Mouse (Mus musculus) lung, postnatal 0 days (tissue): ENCODE results near the gene Fmnl3. TPM values are rescaled to one million over a fixed set of nuclear protein-coding genes. Genes with fewer than 3 reads are reported as not detected.
"Not testable (repeated sequence)": the region's sequence is repeated elsewhere in the genome, so short reads cannot be mapped to it uniquely, and the experiment has no call there.

Experiments used
- ATAC-seq: fragments of 200-750 bp; cut with Nextera tagmentation; 2 replicates; pipeline ENCODE4 v1.8.0; 2017; ENCODE audit warnings: moderate library complexity
- DNase-seq: peaks from one replicate; pipeline ENCODE4 v3.0.0-alpha.2; 2016; ENCODE audit warnings: low spot score
- H3K27ac ChIP-seq: fragments of 300-500 bp; sonication (generic); 2 replicates; pipeline ENCODE4 v1.5.1; 2014; ENCODE audit warnings: antibody characterized with exemption, mild to moderate bottlenecking, low read length, mixed read lengths
- H3K27me3 ChIP-seq: fragments of 300-500 bp; sonication (generic); replicated peaks from 2 replicates; pipeline ENCODE4 v1.6.1; 2014; ENCODE audit warnings: low read length, mixed read lengths; ENCODE audit not compliant: insufficient read depth
- H3K36me3 ChIP-seq: fragments of 300-500 bp; sonication (generic); 2 replicates; pipeline ENCODE4 v1.6.1; 2014; ENCODE audit warnings: low read length, mixed read lengths; ENCODE audit not compliant: insufficient read depth
- H3K4me1 ChIP-seq: fragments of 300-500 bp; sonication (generic); 2 replicates; pipeline ENCODE4 v1.6.1; 2014; ENCODE audit warnings: antibody characterized with exemption, low read depth, low read length, mixed read lengths; ENCODE audit not compliant: insufficient read depth
- H3K4me2 ChIP-seq: fragments of 300-500 bp; sonication (generic); replicated peaks from 2 replicates; pipeline ENCODE4 v1.6.1; 2014; ENCODE audit warnings: low read depth, mild to moderate bottlenecking, low read length, moderate library complexity, mixed read lengths
- H3K4me3 ChIP-seq: fragments of 300-500 bp; sonication (generic); 2 replicates; pipeline ENCODE4 v1.5.1; 2014; ENCODE audit warnings: low read depth, low read length
- H3K9ac ChIP-seq: fragments of 300-500 bp; sonication (generic); replicated peaks from 2 replicates; pipeline ENCODE4 v1.6.1; 2014; ENCODE audit warnings: low read depth, mild to moderate bottlenecking
- H3K9me3 ChIP-seq: fragments of 300-500 bp; sonication (generic); 2 replicates; pipeline ENCODE4 v1.6.1; 2016; ENCODE audit warnings: low read length, mixed read lengths
- CTCF ChIP-seq: IDR thresholded peaks from 2 replicates; pipeline ENCODE4 v1.5.1; 2016; ENCODE audit warnings: antibody characterized with exemption, mild to moderate bottlenecking
- EP300 ChIP-seq: IDR thresholded peaks from 2 replicates; pipeline ENCODE4 v1.6.1; 2016; ENCODE audit warnings: antibody characterized with exemption, mild to moderate bottlenecking, control low read depth
- WGBS: fragments of 180-500 bp; shearing (Covaris S2); extraction: QIAGEN DNeasy Blood & Tissue Kit; methylation state at CpG from one replicate; pipeline ENCODE4 v1.1.7; 2014; 5-methylcytosine and 5-hydroxymethylcytosine counted together
- polyA plus RNA-seq: library from polyadenylated mRNA; unstranded; fragments of >200 nt; fragmentation: Nextera tagmentation; extraction: Ambion mirVana; gene quantifications from 2 replicates; pipeline ENCODE4 v1.2.1, GENCODE M21; 2015

The Fmnl3 gene
- polyA plus RNA-seq, 1 experiment from 2014 or later, result 25.8 TPM

DNA sequence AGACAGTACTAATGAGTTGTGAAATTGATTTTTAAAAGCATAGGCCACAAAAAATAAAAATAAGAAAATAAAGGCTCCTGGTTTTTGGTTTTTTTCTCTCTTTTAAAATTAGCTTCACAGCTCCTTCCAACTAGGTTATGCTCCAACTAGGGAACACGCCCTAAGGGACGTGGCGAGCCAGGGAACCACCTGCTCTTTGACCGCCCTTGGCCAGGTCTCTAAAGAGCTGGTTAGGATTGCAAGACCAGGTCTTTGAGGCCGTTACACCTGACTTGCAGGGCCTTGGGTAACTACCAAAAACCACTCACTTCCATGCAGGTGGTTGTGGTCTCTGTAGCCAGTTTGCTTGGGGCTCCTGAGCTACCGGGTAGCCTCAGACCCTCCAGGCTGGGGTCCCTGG, 21.7 kb upstream of the Fmnl3 start:
- Histone ChIP-seq H3K9ac (no peak overlapping the region), H3K4me2 (peak overlapping the region; percentile 54), H3K9me3 (no peaks in the 10 kb centered on the region), H3K27ac (peak overlapping the region; percentile 60; the same call in 1 of the 2 replicates), H3K27me3 (no peaks in the 10 kb centered on the region), H3K36me3 (no peaks in the 10 kb centered on the region), H3K4me3 (peak overlapping the region; percentile 36; the same call in 1 of the 2 replicates), H3K4me1 (peaks cover 10% of the 10 kb centered on the region; the same call in 1 of the 2 replicates)
- TF ChIP-seq CTCF (no peak), EP300 (no peak)
- DNase-seq (no peak), ATAC-seq (no peak)
- 88% methylated on average over 6 of the region's 6 CpGs for WGBS

DNA sequence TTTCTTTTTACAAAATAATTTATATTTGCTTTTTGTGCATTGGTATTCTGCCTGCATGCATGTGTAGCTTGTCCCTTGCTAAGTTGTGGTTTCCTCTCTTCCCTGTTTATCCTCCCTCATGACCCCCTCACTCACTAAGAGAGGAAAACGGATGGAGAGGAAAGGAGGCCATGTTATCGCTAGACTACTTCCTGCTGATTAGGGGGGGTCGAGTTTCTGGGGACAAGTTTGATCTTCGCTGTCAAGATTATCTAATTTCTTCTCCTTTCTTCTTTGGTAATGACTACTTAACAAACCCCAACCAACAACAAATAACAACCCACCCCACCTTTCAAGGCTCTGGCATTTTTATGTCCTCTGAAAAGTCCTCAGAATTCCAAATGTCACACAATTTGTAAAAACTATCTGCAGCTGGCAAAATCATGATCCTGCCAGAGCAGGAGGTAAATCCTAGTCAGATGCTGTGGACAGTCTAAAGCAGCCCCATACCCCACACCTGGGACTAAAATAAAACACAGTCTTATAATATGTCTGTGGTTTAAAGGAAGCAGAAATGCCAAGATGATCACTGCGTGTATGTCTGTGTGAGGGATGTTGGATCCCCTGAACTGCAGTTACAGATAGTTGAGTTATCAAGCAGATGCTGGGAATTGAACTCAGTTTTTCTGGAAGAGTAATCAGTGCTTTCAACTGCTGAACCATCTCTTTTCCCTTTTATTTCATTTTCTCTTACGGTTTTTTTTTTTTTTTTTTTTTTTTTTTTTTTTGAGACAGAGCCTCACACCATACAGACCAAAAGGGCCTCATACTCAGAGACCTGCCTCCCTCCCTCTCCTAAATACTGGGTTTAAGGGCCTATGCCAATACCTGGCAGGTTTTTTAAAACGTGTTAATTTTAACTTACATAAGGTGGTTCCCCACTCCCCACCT, 20.5 kb upstream of the Fmnl3 start:
- H3K9ac ChIP-seq, result no peak overlapping the region
- DNase-seq, result no peak

DNA sequence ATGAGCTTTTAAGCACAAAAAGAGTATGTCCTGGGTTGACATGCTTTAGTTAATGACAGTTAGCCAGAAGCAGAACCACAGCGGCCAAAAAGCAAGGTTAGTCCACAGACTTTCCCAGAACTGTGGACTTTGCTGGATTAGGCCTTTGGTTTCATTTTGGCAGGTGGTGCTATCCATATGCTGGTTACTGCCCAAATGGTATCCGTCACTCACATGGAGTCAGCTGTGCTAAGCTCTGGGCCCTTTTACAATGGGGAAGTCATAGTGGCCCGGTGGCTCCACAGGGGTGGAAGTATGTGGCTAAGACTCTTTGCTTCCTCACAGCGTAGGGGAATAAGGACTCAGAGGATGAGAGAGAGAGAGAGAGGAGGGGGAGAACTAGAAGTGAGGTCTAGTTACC, 17.7 kb upstream of the Fmnl3 start:
- TF ChIP-seq EP300, result no peak
- no peak for TF ChIP-seq CTCF
- Histone ChIP-seq H3K4me2 (no peak overlapping the region), H3K4me3 (no peak overlapping the region), H3K9me3 (no peaks in the 10 kb centered on the region), H3K9ac (no peak overlapping the region), H3K4me1 (no peaks in the 10 kb centered on the region), H3K27ac (no peak overlapping the region), H3K36me3 (no peaks in the 10 kb centered on the region), H3K27me3 (no peaks in the 10 kb centered on the region)
- peak; percentile 43 for DNase-seq
- 67% methylated on average over 4 of the region's 4 CpGs for WGBS
- no peak for ATAC-seq

More for the DNA sequence above, 20.5 kb upstream of the Fmnl3 start:
- no peaks in the 10 kb centered on the region for H3K36me3 ChIP-seq
- TF ChIP-seq CTCF, result no peak
- TF ChIP-seq EP300, result no peak
- H3K4me1 ChIP-seq, result peaks cover 3% of the 10 kb centered on the region; the same call in 1 of the 2 replicates
- H3K27me3 ChIP-seq, result no peaks in the 10 kb centered on the region
- H3K27ac ChIP-seq, result no peak overlapping the region
- no peak overlapping the region for H3K4me2 ChIP-seq
- H3K4me3 ChIP-seq, result no peak overlapping the region
- no peak for ATAC-seq
- 51% methylated on average over 7 of the region's 7 CpGs for WGBS
- H3K9me3 ChIP-seq, result no peaks in the 10 kb centered on the region

DNA sequence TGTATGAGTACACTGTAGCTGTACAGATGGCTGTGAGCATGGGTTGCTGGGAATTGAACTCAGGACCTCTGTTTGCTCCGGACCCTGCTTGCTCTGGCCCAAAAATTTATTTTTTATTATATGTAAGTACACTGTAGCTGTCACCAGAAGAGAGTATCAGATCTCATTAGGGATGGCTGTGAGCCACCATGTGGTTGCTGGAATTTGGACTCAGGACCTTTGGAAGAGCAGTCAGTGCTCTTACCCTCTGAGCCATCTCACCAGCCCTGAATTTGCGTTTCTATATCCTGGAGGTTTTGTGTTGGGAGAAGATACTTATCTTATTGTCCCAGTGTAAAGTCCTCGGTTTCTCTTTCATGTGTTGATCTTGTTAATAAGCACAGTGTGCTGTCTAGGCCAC, 16.5 kb upstream of the Fmnl3 start:
- Histone ChIP-seq H3K27ac (no peak overlapping the region), H3K36me3 (no peaks in the 10 kb centered on the region), H3K9ac (no peak overlapping the region), H3K4me2 (no peak overlapping the region), H3K4me3 (no peak overlapping the region), H3K27me3 (no peaks in the 10 kb centered on the region), H3K9me3 (no peaks in the 10 kb centered on the region), H3K4me1 (no peaks in the 10 kb centered on the region)
- DNase-seq, result no peak
- 65% methylated on average over 3 of the region's 3 CpGs for WGBS
- no peak for ATAC-seq
- TF ChIP-seq EP300 (no peak), CTCF (no peak)

DNA sequence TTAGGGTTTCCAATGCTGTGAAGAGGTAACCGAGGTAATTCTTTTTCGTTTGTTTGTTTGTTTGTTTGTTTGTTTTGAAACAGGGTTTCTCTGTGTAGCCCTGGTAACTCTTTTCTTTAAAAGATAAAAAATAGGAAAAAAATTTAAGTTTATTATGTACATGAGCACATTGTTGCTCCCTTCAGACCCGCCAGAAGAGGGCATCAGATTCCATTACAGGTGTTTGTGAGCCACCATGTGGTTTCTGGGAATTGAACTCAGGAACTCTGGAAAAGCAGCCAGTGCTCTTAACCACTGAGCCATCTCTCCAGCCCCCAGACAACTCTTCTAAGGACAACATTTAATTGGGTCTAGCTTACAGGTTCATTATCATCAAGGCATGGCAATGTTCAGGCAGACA, 15.8 kb upstream of the Fmnl3 start:
- not testable (repeated sequence) for H3K9ac ChIP-seq, H3K9me3 ChIP-seq, H3K4me1 ChIP-seq, DNase-seq, H3K27ac ChIP-seq, H3K36me3 ChIP-seq, H3K4me3 ChIP-seq, H3K4me2 ChIP-seq, ATAC-seq, H3K27me3 ChIP-seq
- TF ChIP-seq CTCF, result peak; percentile 52
- WGBS, result 67% methylated on average over 3 of the region's 3 CpGs

DNA sequence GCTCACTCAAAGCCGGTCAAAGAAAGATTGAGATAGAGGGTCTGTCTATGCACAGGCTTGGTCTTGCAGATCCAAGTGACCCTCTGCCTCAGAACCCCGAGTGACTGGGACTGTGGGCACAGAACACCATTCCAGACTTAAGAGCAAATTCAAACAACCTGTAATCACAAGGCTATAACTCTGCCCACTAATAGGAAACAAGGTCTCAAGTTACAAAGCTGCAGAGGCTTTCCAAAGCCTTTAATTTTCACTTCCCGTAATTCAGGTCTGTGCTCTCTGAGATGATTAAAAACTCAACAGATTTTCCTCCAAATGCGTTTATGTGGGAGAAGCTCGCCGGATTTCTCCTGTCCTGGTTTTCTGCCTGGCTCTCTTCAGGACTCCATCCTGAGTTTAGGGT, 13.8 kb upstream of the Fmnl3 start:
- Histone ChIP-seq H3K36me3 (no peaks in the 10 kb centered on the region), H3K27ac (peak overlapping the region; percentile 33; the same call in 1 of the 2 replicates), H3K4me2 (no peak overlapping the region), H3K9me3 (no peaks in the 10 kb centered on the region), H3K4me1 (no peaks in the 10 kb centered on the region), H3K9ac (no peak overlapping the region), H3K4me3 (no peak overlapping the region), H3K27me3 (no peaks in the 10 kb centered on the region)
- DNase-seq, result no peak
- 44% methylated on average over 6 of the region's 6 CpGs for WGBS
- no peak for TF ChIP-seq EP300
- no peak for TF ChIP-seq CTCF
- no peak for ATAC-seq
